Mouse (Mus musculus): Measurements from ENCODE around the gene Ankrd31.

DNA sequence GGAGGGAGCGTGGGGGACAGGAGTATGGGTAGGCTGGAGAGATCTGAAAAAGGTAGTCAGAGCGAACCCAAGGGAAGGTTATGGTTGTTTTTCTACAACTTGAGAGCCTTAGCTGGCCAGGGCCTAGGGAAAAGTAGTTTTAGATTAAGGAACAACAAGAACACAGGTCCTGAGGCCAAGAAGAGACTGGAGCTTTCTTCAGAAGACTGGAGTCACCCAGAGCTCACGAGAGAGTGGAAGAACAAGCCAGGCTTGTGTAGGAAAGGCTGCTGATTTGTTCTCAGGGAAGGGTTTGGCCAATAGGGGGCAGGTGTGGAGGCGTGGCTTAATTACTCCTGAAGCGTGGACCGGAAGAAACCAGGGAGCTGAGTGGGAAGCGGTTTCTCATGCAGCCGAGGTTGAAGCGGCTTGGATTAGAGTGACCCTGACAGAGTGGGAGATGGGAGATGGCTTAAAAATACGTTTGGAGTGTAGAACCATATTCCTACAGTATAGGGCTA, 189.0 kb downstream of the Ankrd31 start:
- TF ChIP-seq CTCF (IDR thresholded peaks at IDR 0.05; ENCODE audit: low read depth) (no peak), EP300 (IDR thresholded peaks at IDR 0.05; ENCODE audit: low read depth) (no peak)

Data from heart, postnatal 0 days (tissue).